Mouse (Mus musculus) E14TG2a.4 (cell line): ENCODE data around the gene Ttn.

ENCODE experiments used
- CTCF ChIP-seq: conservative IDR thresholded peaks from 2 replicates; pipeline ENCODE4 v1.5.1; 2014; ENCODE audit warnings: low read length
- NANOG ChIP-seq: IDR thresholded peaks from 2 replicates; pipeline ENCODE4 v1.6.1; 2014; ENCODE audit warnings: borderline replicate concordance, low read length, mixed read lengths
- POU5F1 ChIP-seq: IDR thresholded peaks from 2 replicates; pipeline ENCODE4 v1.6.1; 2014; ENCODE audit warnings: low read length, borderline replicate concordance

DNA sequence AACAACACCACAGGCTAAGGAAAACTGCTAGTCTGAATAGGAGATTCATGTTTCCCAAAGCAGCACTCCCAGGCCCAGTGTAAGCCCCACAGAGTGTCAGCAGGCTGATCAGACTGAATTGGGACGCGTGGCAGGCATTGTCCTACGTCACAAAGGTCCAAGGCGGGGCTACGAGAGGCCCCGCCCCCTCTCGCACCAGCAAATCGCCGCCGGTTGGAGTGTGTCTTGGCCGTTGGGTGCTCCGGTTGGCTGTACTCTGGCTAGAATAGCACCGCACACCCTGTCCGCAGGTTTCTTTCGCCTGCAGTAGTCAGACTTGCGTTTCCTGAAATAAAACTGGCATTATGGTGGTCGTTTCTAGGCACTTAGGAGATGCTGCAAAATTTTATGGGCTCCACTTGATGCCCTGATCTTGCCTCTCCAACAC lies 309.4 kb downstream of the Ttn start, which contains the start of gene Fkbp7:
- TF ChIP-seq CTCF: no peak
- no peak for TF ChIP-seq POU5F1
- no peak for TF ChIP-seq NANOG
